Comparison of ENCODE assay signal across 12 mouse cellular contexts in the genomic region with DNA sequence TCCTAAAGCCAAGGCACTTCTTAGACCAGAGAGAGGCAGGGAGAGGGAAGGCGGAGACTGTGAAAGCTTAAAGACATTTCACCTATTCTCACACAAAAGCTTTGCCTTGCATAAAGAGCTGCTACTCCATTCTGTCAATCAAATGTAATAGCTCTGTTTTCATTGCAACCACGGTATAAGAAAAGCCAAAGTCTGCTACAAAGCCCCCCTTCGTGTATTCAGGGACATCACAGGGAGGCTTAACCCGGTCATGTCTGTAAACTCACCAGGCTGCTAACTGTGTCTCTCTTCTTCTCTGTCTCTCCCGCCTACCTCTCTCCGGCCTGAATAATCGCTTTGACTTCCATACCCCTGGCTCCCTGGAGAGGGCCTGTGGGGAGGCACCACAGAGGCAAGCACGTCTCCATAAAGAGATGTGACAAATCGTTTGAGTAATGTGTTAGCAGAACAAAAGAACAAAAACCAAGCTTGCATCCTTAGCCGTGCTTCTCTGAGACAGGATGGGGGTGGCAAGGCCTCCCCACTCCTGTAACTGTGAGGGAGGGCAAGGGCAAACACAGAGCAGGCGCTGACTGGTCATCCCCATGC. TPM values are rescaled to one million over a fixed set of nuclear protein-coding genes. Genes with fewer than 3 reads are reported as not detected.
DNase-seq lines count a peak whose midpoint lies in the region; ATAC-seq and TF ChIP-seq lines count a peak whose summit lies in the region.
"Had no signal": no experiment of that assay in that cellular context is flagged by ENCODE, and none has a peak within 500 bp of the region (broad histone marks: within the 10 kb centered on the region; RNA-seq: fewer than 3 reads in every experiment).

No protein-coding gene starts in this region.

- H3K9ac ChIP-seq in embryonic facial prominence, embryonic 15.5 days: no peak overlapping the region
- no peak overlapping the region for H3K9ac ChIP-seq in hindbrain, postnatal 0 days (replicated peaks; ENCODE audit: low read length)
- no peak overlapping the region for H3K9ac ChIP-seq in neural tube, embryonic 15.5 days (replicated peaks)
- no peak overlapping the region for H3K9ac ChIP-seq in intestine, postnatal 0 days (ENCODE audit: low read depth, low read length)

- DNase-seq in embryo, embryonic 10 days (ENCODE audit: low spot score): peak; percentile 67
- DNase-seq in hindbrain, postnatal 0 days (ENCODE audit: low spot score): no peak
- DNase-seq in kidney, adult 18-20 months: no peak
- DNase-seq in cerebellum, adult 9-11 months: no peak
- DNase-seq: spleen, adult 18-20 months had no signal

- H3K27me3 ChIP-seq in embryonic facial prominence, embryonic 15.5 days: no peaks in the 10 kb centered on the region
- no peaks in the 10 kb centered on the region for H3K27me3 ChIP-seq in hindbrain, postnatal 0 days (ENCODE audit: insufficient read depth, low read length)
- no peaks in the 10 kb centered on the region for H3K27me3 ChIP-seq in neural tube, embryonic 15.5 days (replicated peaks)
- H3K27me3 ChIP-seq in intestine, postnatal 0 days (replicated peaks; ENCODE audit: control insufficient read depth, insufficient read depth, low read length): no peaks in the 10 kb centered on the region

- H3K36me3 ChIP-seq in embryonic facial prominence, embryonic 15.5 days: no peaks in the 10 kb centered on the region
- H3K36me3 ChIP-seq in hindbrain, postnatal 0 days (ENCODE audit: insufficient read depth, low read length): no peaks in the 10 kb centered on the region
- no peaks in the 10 kb centered on the region for H3K36me3 ChIP-seq in neural tube, embryonic 15.5 days
- H3K36me3 ChIP-seq in intestine, postnatal 0 days (ENCODE audit: control insufficient read depth, insufficient read depth): no peaks in the 10 kb centered on the region

- ATAC-seq in embryonic facial prominence, embryonic 15.5 days (ENCODE audit: insufficient number of reproducible peaks, low FRiP score, low TSS enrichment, low read depth): no peak
- ATAC-seq in hindbrain, postnatal 0 days: no peak
- no peak for ATAC-seq in neural tube, embryonic 15.5 days (ENCODE audit: low FRiP score)
- no peak for ATAC-seq in intestine, postnatal 0 days

- WGBS in embryonic facial prominence, embryonic 15.5 days: 16% methylated on average over 11 of the region's 11 CpGs
- WGBS in hindbrain, postnatal 0 days: 5% methylated on average over 11 of the region's 11 CpGs
- WGBS in neural tube, embryonic 15.5 days: 6% methylated on average over 11 of the region's 11 CpGs
- 40% methylated on average over 11 of the region's 11 CpGs for WGBS in intestine, postnatal 0 days

- no peak overlapping the region for H3K27ac ChIP-seq in embryonic facial prominence, embryonic 15.5 days (replicated peaks)
- no peak overlapping the region for H3K27ac ChIP-seq in hindbrain, postnatal 0 days
- H3K27ac ChIP-seq in neural tube, embryonic 15.5 days (replicated peaks): no peak overlapping the region
- no peak overlapping the region for H3K27ac ChIP-seq in intestine, postnatal 0 days (ENCODE audit: low read depth, low read length)

- no peak overlapping the region for H3K4me3 ChIP-seq in embryonic facial prominence, embryonic 15.5 days (replicated peaks)
- H3K4me3 ChIP-seq in hindbrain, postnatal 0 days (ENCODE audit: low read length): no peak overlapping the region
- no peak overlapping the region for H3K4me3 ChIP-seq in neural tube, embryonic 15.5 days (replicated peaks)
- H3K4me3 ChIP-seq in intestine, postnatal 0 days (ENCODE audit: low read depth, low read length): no peak overlapping the region
- H3K4me3 ChIP-seq: erythroblast, embryonic 14.5 days had no signal

- TF ChIP-seq CTCF in hindbrain, postnatal 0 days (IDR thresholded peaks at IDR 0.05; ENCODE audit: low read depth): no peak
- TF ChIP-seq CTCF in intestine, postnatal 0 days (IDR thresholded peaks at IDR 0.05; ENCODE audit: low read depth): no peak

- 0 out of 2 replicates have a peak overlapping the region, but pooled peaks have one; percentile 1 for H3K4me2 ChIP-seq in embryonic facial prominence, embryonic 15.5 days (replicated peaks)
- peak overlapping the region; percentile 18; the same call in 1 of the 2 replicates for H3K4me2 ChIP-seq in hindbrain, postnatal 0 days (ENCODE audit: low read depth, low read length)
- H3K4me2 ChIP-seq in neural tube, embryonic 15.5 days: peak overlapping the region; percentile 18; the same call in 1 of the 2 replicates
- no peak overlapping the region for H3K4me2 ChIP-seq in intestine, postnatal 0 days (replicated peaks; ENCODE audit: low read depth)
- H3K4me2 ChIP-seq: heart, embryonic 11.5 days had no signal

- H3K9me3 ChIP-seq in embryonic facial prominence, embryonic 15.5 days (replicated peaks): no peaks in the 10 kb centered on the region
- no peaks in the 10 kb centered on the region for H3K9me3 ChIP-seq in hindbrain, postnatal 0 days (ENCODE audit: low read length)
- H3K9me3 ChIP-seq in neural tube, embryonic 15.5 days (replicated peaks): no peaks in the 10 kb centered on the region
- no peaks in the 10 kb centered on the region for H3K9me3 ChIP-seq in intestine, postnatal 0 days (ENCODE audit: control insufficient read depth)

- 0 out of 2 replicates have a peak, but pooled peaks cover 5% of the 10 kb centered on the region for H3K4me1 ChIP-seq in embryonic facial prominence, embryonic 15.5 days
- no peaks in the 10 kb centered on the region for H3K4me1 ChIP-seq in hindbrain, postnatal 0 days (ENCODE audit: insufficient read depth, low read length)
- peaks cover 8% of the 10 kb centered on the region for H3K4me1 ChIP-seq in neural tube, embryonic 15.5 days
- no peaks in the 10 kb centered on the region for H3K4me1 ChIP-seq in intestine, postnatal 0 days (replicated peaks; ENCODE audit: control insufficient read depth, insufficient read depth, low read length)

RNA-seq across cellular contexts. Expression of a gene that starts 38.1 kb away (rescaled TPM):
- polyA plus RNA-seq in embryonic facial prominence, embryonic 15.5 days (2015; fragmentation: Nextera tagmentation; extraction: Ambion mirVana): 0.18 and 0.32 TPM in 2 replicates
- not detected in 2 replicates for total RNA-seq in hindbrain, postnatal 0 days (2014; rRNA removed)
- 0.04 TPM in 1 of 2 replicates, not detected in the other for polyA plus RNA-seq in hindbrain, postnatal 0 days (2015; fragmentation: Nextera tagmentation; extraction: Ambion mirVana)
- polyA plus RNA-seq in neural tube, embryonic 15.5 days (2015; fragmentation: Nextera tagmentation; extraction: Ambion mirVana): not detected in 2 replicates
- 2.2 TPM in 2 replicates for polyA plus RNA-seq in intestine, postnatal 0 days (2015; fragmentation: Nextera tagmentation; extraction: Ambion mirVana)
- total RNA-seq: left cerebral cortex, postnatal 10 days had no signal
- polyA plus RNA-seq: erythroblast, embryonic 14.5 days; heart, embryonic 11.5 days; kidney, embryonic 14.5 days had no signal
